Mouse (Mus musculus) liver, postnatal 0 days (tissue): Measurements from ENCODE around the gene Kdelr3.

ENCODE experiments used
- CTCF ChIP-seq: sonication (generic); IDR thresholded peaks from 2 replicates; pipeline ENCODE4 v1.5.1; 2016; ENCODE audit warnings: antibody characterized with exemption, low read depth
- EP300 ChIP-seq: IDR thresholded peaks from 2 replicates; pipeline ENCODE4 v1.6.1; 2016; ENCODE audit warnings: antibody characterized with exemption, low read depth, mild to moderate bottlenecking

DNA sequence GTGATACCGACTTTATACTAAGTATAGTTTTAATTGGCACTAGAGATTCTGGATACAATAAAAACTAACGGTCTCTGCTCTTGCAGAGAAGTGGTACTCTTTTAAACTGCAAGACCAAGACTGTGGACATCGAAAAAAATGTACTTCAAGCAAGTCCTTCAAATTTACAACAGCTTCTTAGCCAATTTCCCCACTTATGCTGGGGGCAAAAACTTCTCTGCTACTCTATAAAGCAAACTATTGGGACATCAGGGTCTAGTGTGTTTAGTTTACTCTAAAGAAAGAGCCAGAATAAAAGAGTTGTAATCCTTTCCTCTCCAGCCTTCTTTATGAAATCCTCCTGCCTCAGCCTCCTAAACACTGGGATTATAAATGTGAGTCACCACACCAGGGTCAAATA is 27.8 kb downstream of the Kdelr3 start:
- TF ChIP-seq CTCF, result no peak
- TF ChIP-seq EP300, result no peak
